Mouse (Mus musculus): ENCODE results near the gene Irx4.

Gene Irx4

GRCm38 (mm10) chr13:73260354-73261035, at the start of gene Irx4:
Irx4 (plus strand) TSS chr13:73260479.
- in situ Hi-C loops (cut with MboI; ENCODE audit: low pct_unique_long_range_greater_than_20kb in 1 of 2, low sequenced_read_pairs in 2 of 2, unreplicated experiment in 1 of 2): loop anchor here in 1 of 2 experiments (10.0 to 25.0 kb wide), 2 partner anchors 626 to 1298 kb away; partner anchors contain the start of gene Irx1

GRCm38 (mm10) chr13:73214301-73214700, 46.0 kb upstream of the Irx4 start:
- in situ Hi-C loops (cut with MboI; ENCODE audit: low pct_unique_long_range_greater_than_20kb in 1 of 2, low sequenced_read_pairs in 2 of 2, unreplicated experiment in 1 of 2): no loop called here

- in situ Hi-C loops (cut with MboI; ENCODE audit: low pct_unique_long_range_greater_than_20kb in 1 of 2, low sequenced_read_pairs in 2 of 2, unreplicated experiment in 1 of 2): no loop called here
Measured at GRCm38 (mm10) chr13:73236461-73236860, 23.8 kb upstream of the Irx4 start.

- in situ Hi-C loops (cut with MboI; ENCODE audit: low pct_unique_long_range_greater_than_20kb in 1 of 2, low sequenced_read_pairs in 2 of 2, unreplicated experiment in 1 of 2): no loop called here
Measured at GRCm38 (mm10) chr13:73239191-73239746, 21.0 kb upstream of the Irx4 start.

- in situ Hi-C loops (cut with MboI; ENCODE audit: low pct_unique_long_range_greater_than_20kb in 1 of 2, low sequenced_read_pairs in 2 of 2, unreplicated experiment in 1 of 2): no loop called here
Measured at GRCm38 (mm10) chr13:73242556-73242955, 17.7 kb upstream of the Irx4 start.

- in situ Hi-C loops (cut with MboI; ENCODE audit: low pct_unique_long_range_greater_than_20kb in 1 of 2, low sequenced_read_pairs in 2 of 2, unreplicated experiment in 1 of 2): no loop called here
Measured at GRCm38 (mm10) chr13:73246961-73247360, 13.3 kb upstream of the Irx4 start.

- in situ Hi-C loops (cut with MboI; ENCODE audit: low pct_unique_long_range_greater_than_20kb in 1 of 2, low sequenced_read_pairs in 2 of 2, unreplicated experiment in 1 of 2): loop anchor here in 1 of 2 experiments (25.0 kb wide), 1 partner anchor 1289 kb away; the partner anchor contains the start of gene Irx1
Measured at GRCm38 (mm10) chr13:73251222-73251621, 9.1 kb upstream of the Irx4 start.

- in situ Hi-C loops (cut with MboI; ENCODE audit: low pct_unique_long_range_greater_than_20kb in 1 of 2, low sequenced_read_pairs in 2 of 2, unreplicated experiment in 1 of 2): loop anchor here in 1 of 2 experiments (25.0 kb wide), 1 partner anchor 1290 kb away; the partner anchor contains the start of gene Irx1
Measured at GRCm38 (mm10) chr13:73252022-73252421, 8.3 kb upstream of the Irx4 start.

- in situ Hi-C loops (cut with MboI; ENCODE audit: low pct_unique_long_range_greater_than_20kb in 1 of 2, low sequenced_read_pairs in 2 of 2, unreplicated experiment in 1 of 2): loop anchor here in 1 of 2 experiments (25.0 kb wide), 1 partner anchor 1296 kb away; the partner anchor contains the start of gene Irx1
Measured at GRCm38 (mm10) chr13:73258415-73258814, 1.9 kb upstream of the Irx4 start.

GRCm38 (mm10) chr13:73259577-73260353, 514 bp upstream of the Irx4 start:
- in situ Hi-C loops (cut with MboI; ENCODE audit: low pct_unique_long_range_greater_than_20kb in 1 of 2, low sequenced_read_pairs in 2 of 2, unreplicated experiment in 1 of 2): loop anchor here in 1 of 2 experiments (10.0 to 25.0 kb wide), 2 partner anchors 625 to 1297 kb away; partner anchors contain the start of gene Irx1

GRCm38 (mm10) chr13:73261036-73261730, 904 bp downstream of the Irx4 start:
- in situ Hi-C loops (cut with MboI; ENCODE audit: low pct_unique_long_range_greater_than_20kb in 1 of 2, low sequenced_read_pairs in 2 of 2, unreplicated experiment in 1 of 2): loop anchor here in 1 of 2 experiments (10.0 to 25.0 kb wide), 2 partner anchors 626 to 1299 kb away; partner anchors contain the start of gene Irx1

- in situ Hi-C loops (cut with MboI; ENCODE audit: low pct_unique_long_range_greater_than_20kb in 1 of 2, low sequenced_read_pairs in 2 of 2, unreplicated experiment in 1 of 2): loop anchor here in 1 of 2 experiments (10.0 to 25.0 kb wide), 2 partner anchors 627 to 1300 kb away; partner anchors contain the start of gene Irx1
Measured at GRCm38 (mm10) chr13:73261881-73262280, 1.6 kb downstream of the Irx4 start.

- in situ Hi-C loops (cut with MboI; ENCODE audit: low pct_unique_long_range_greater_than_20kb in 1 of 2, low sequenced_read_pairs in 2 of 2, unreplicated experiment in 1 of 2): loop anchor here in 1 of 2 experiments (10.0 to 25.0 kb wide), 2 partner anchors 628 to 1300 kb away; partner anchors contain the start of gene Irx1
Measured at GRCm38 (mm10) chr13:73262336-73263127, 2.3 kb downstream of the Irx4 start.

GRCm38 (mm10) chr13:73263128-73263971, 3.1 kb downstream of the Irx4 start:
- in situ Hi-C loops (cut with MboI; ENCODE audit: low pct_unique_long_range_greater_than_20kb in 1 of 2, low sequenced_read_pairs in 2 of 2, unreplicated experiment in 1 of 2): loop anchor here in 1 of 2 experiments (10.0 to 25.0 kb wide), 2 partner anchors 629 to 1301 kb away; partner anchors contain the start of gene Irx1

GRCm38 (mm10) chr13:73264166-73264735, 4.0 kb downstream of the Irx4 start:
- in situ Hi-C loops (cut with MboI; ENCODE audit: low pct_unique_long_range_greater_than_20kb in 1 of 2, low sequenced_read_pairs in 2 of 2, unreplicated experiment in 1 of 2): loop anchor here in 1 of 2 experiments (10.0 to 25.0 kb wide), 2 partner anchors 629 to 1302 kb away; partner anchors contain the start of gene Irx1

- in situ Hi-C loops (cut with MboI; ENCODE audit: low pct_unique_long_range_greater_than_20kb in 1 of 2, low sequenced_read_pairs in 2 of 2, unreplicated experiment in 1 of 2): loop anchor here in 1 of 2 experiments (10.0 to 25.0 kb wide), 2 partner anchors 630 to 1303 kb away; partner anchors contain the start of gene Irx1
Measured at GRCm38 (mm10) chr13:73264831-73265230, 4.6 kb downstream of the Irx4 start.

All from mouse embryonic stem cell (cell line).